Mouse (Mus musculus) liver, adult (tissue): ENCODE measurements around the gene Sbno2.

Source experiments
- GATA4 ChIP-seq: IDR thresholded peaks from 2 replicates; pipeline ENCODE4 v1.6.1; 2014; ENCODE audit warnings: mild to moderate bottlenecking, low read length; ENCODE audit not compliant: insufficient replicate concordance

Gene Sbno2

GRCm38 (mm10) chr10:80030736-80031135, 74.6 kb downstream of the Sbno2 start:
- TF ChIP-seq GATA4: no peak

DNA sequence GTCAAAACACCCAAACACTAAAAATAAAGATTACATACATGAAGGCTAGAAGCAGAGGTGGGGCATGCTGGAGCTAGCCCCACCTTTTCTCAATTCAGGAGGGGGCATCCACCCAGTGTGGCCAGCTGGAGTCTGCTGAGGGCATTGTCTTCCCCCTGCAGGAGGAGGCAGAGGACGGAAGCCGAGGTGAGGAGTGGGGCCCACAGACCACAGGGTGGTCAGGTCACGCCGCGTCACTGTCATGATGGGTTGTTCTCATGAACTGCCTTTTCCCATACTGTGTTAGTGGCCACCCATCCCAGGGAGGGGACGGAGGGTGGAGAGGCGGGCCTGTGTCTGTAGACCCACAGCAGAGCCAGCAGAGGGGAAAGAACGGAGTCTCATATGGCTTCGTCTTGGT, 75.2 kb downstream of the Sbno2 start:
- no peak for TF ChIP-seq GATA4

GRCm38 (mm10) chr10:80028521-80028846, 76.9 kb downstream of the Sbno2 start:
- no peak for TF ChIP-seq GATA4

DNA sequence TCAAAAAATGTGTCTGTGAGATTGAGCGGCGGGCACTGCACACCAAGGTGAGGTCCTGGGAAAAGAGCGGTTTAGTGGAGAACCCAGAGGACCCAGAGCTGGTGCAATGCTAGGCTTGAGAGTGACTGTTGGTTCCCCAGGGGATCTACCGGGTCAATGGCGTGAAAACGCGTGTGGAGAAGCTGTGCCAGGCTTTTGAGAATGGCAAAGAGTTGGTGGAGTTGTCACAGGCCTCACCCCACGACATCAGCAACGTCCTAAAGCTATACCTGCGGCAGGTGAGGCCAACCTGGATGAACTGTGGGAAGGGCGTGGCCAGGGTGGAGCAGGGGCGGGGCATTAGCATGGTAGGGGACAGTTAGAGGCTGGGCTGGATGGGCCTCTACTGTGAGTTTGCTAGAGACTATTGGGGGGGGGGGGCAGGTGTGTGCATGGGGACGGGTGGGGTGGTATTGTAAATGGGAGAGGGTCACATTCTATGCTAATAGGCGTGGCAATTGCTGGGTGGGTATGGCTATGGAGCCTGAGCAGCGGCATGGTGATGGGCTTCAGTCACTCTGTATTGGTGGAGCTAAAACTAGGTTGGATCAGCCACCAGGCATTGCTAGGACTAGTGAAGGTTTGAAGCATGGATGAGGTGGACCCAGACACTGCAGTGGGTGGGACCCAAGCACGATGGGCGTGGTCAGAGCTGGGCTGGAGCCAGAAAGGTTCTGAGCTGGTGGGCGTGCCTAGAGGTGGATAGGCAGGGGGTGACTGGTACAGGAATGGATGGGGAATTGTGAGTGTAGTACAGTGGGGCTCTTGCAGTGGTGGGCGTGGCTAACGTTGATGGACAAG, 77.5 kb downstream of the Sbno2 start:
- no peak for TF ChIP-seq GATA4

DNA sequence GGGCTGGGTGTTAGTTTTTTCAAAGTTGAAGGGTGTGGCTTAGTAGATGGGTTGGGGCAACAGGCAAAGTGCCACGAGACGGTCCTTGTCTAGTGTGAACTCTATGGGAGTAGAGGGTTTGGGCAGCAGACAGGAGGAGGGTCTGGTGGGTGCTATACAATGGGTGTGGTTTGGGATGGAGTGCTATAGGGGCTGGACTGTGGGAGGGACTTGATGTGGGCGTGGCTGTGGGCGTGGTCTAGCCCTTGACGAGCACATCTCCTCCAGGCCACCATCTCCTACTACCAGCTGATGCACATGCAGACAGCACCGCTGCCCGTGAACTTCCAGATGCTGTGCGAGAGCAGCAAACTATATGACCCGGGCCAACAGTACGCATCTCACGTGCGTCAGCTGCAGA, 79.5 kb downstream of the Sbno2 start:
- no peak for TF ChIP-seq GATA4

DNA sequence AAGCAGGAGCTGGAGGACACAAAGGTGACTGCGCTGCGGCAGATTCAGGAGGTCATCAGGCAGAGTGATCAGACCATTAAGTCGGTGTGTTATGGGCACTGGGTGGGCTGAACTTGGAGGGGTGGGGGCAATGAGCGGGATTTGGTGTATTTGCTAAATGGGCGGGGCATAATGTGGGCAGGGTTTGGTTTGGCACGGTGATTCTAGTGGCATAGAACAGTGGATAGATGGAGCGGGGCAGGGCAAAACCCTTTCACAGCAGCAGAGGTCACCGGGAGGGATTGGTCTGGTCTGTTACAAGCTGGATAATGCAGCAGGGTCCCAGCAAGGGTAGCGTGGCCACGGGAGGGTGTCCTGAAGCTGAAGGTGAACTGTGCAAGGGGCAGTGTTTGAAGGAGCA, 79.9 kb downstream of the Sbno2 start:
- TF ChIP-seq GATA4: no peak

DNA sequence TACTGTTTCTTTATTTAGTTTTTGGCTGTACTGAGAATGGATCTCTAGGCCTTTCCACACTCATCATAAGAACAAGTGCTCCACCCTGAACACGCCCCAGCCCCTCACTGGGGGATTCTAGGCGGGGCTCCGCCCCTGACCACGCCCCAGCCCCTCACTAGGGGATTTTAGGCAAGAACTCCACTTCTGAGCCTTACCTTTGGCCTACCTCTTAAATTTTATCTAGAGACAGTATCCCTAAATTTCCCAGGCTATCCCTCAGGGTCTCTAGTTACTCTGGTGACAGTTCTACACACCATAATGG, 80.4 kb downstream of the Sbno2 start:
- no peak for TF ChIP-seq GATA4

DNA sequence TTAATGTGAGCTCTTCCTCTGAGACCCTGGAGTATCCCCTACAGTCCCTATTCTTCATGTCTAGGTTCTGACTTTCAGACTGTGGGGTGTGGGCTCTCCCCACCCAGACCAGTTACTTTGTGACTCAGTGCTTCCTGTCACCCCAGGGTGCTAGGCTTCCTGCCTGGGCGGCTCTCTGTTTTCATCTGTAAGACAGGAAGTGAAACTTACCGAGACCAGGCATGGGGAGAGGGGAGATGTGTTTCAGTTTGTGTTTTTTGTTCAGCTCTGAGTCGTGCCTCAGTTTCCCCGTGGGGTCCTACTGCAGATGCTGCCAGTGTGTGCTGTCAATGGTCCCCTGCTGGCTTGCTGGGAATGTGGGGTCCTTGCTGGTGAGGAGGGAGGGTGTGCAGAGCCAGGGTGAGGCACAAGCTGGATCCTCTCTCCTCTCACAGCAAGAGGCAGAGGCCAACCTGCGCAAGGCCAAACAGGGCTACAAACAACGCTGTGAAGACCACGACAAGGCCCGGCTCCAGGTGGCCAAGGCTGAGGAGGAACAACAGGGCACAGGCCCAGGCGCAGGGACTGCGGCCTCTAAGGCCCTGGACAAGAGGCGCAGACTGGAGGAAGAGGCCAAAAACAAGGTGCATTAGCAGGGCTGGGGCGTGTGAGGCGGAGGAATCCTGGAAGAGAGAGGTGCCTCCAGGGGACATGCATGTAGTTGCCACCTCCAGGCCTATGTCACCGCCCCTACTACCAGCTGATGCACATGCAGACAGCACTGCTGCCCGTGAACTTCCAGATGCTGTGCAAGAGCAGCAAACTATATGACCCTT, 80.9 kb downstream of the Sbno2 start:
- no peak for TF ChIP-seq GATA4

GRCm38 (mm10) chr10:80023758-80024157, 81.6 kb downstream of the Sbno2 start:
- no peak for TF ChIP-seq GATA4

GRCm38 (mm10) chr10:80022806-80023205, 82.6 kb downstream of the Sbno2 start:
- no peak for TF ChIP-seq GATA4

DNA sequence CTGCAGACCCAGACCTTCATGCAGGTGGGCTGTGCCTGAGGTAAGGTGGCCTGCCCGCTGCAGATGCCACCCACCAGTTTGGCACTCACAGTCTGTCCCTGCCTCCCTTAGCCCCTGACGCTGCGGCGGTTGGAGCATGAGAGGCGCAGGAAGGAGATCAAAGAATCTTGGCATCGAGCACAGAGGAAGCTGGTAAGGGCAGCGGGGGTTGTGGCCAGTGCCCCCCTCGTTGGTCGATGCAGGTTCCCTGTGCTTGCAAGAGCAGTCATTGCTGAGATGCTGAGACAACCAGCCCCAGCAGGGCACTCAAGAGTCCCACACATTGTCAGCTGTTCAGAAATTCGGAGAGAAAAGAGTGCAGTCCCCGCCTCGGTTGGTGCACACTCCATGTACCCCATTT, 83.2 kb downstream of the Sbno2 start:
- TF ChIP-seq GATA4: no peak

GRCm38 (mm10) chr10:80021320-80021641, 84.1 kb downstream of the Sbno2 start:
- TF ChIP-seq GATA4: no peak

- TF ChIP-seq GATA4: no peak
Measured at GRCm38 (mm10) chr10:80020603-80021319, 84.6 kb downstream of the Sbno2 start.

DNA sequence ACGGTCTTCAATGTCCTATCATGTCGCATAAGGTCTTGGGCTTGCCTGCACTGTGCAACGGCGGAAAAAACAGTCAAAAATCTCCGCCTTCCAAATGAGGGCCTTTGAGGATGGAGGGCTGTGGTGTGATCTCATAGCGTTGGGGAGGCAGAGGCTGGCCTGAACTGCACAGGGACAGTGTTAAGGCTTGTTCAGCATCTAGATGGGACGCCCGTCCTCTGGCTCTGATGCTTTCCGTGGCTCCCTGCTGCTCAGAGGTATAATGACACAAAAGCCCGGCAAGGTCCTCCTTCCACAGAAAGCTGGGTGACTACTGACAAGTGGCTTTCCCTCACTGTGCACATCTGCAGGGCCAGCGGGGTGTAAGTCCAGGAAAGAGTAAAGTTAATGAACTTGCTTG, 85.2 kb downstream of the Sbno2 start:
- no peak for TF ChIP-seq GATA4

GRCm38 (mm10) chr10:80019471-80020131, 85.8 kb downstream of the Sbno2 start:
- TF ChIP-seq GATA4: no peak

- peak; percentile 81; the same call in 1 of the 2 replicates for TF ChIP-seq GATA4
Measured at GRCm38 (mm10) chr10:80018739-80019297, 86.6 kb downstream of the Sbno2 start.

DNA sequence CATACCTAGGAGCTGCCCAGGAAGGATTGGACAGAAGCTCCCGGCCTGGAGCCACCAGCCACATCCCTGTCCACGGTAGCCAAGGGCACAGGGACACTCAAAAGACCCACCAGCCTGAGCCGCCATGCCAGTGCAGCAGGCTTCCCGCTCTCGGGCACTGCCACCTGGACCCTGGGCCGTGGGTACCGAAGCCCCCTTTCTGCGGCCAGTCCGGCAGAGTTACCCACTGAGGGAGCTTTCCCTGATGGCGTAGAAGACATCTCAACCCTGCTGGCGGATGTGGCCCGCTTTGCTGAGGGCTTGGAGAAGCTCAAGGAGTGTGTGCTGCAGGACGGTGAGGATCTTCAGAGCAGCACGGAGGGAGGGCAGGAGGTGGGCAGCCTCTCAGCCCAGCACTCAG, 87.6 kb downstream of the Sbno2 start:
- TF ChIP-seq GATA4: no peak
